Mouse (Mus musculus) heart, embryonic 16.5 days (tissue): ENCODE measurements around the gene Prima1. TPM values are rescaled to one million over a fixed set of nuclear protein-coding genes. Genes with fewer than 3 reads are reported as not detected.

ENCODE experiments used
- ATAC-seq: fragments of 200-750 bp; cut with Nextera tagmentation; replicated peaks from 2 replicates; pipeline ENCODE4 v1.8.0; 2017; ENCODE audit warnings: moderate number of reproducible peaks; ENCODE audit not compliant: insufficient read depth, low FRiP score; ENCODE audit errors: extremely low read depth
- H3K27ac ChIP-seq: fragments of 300-500 bp; sonication (generic); 2 replicates; pipeline ENCODE4 v1.5.1; 2014; ENCODE audit warnings: mild to moderate bottlenecking, low read length, control low read depth, moderate library complexity
- H3K27me3 ChIP-seq: fragments of 300-500 bp; sonication (generic); 2 replicates; pipeline ENCODE4 v1.6.1; 2014; ENCODE audit warnings: low read length, mixed read lengths; ENCODE audit not compliant: control insufficient read depth, insufficient read depth
- H3K36me3 ChIP-seq: fragments of 300-500 bp; sonication (generic); 2 replicates; pipeline ENCODE4 v1.6.1; 2014; ENCODE audit not compliant: control insufficient read depth, insufficient read depth
- H3K4me1 ChIP-seq: fragments of 300-500 bp; sonication (generic); 2 replicates; pipeline ENCODE4 v1.6.1; 2014; ENCODE audit warnings: low read length, mixed read lengths; ENCODE audit not compliant: control insufficient read depth, insufficient read depth
- H3K4me2 ChIP-seq: fragments of 300-500 bp; sonication (generic); 2 replicates; pipeline ENCODE4 v1.6.1; 2014; ENCODE audit warnings: low read depth, mild to moderate bottlenecking, control low read depth, low read length
- H3K4me3 ChIP-seq: fragments of 300-500 bp; sonication (generic); 2 replicates; pipeline ENCODE4 v1.5.1; 2014; ENCODE audit warnings: mild to moderate bottlenecking, control low read depth, low read length
- H3K9ac ChIP-seq: fragments of 300-500 bp; sonication (generic); 2 replicates; pipeline ENCODE4 v1.6.1; 2014; ENCODE audit warnings: low read length, control low read depth
- H3K9me3 ChIP-seq: fragments of 300-500 bp; sonication (generic); replicated peaks from 2 replicates; pipeline ENCODE4 v1.6.1; 2016; ENCODE audit warnings: low read length; ENCODE audit not compliant: control insufficient read depth
- WGBS: fragments of 180-500 bp; shearing (Covaris S2); extraction: QIAGEN DNeasy Blood & Tissue Kit; methylation state at CpG from one replicate; pipeline ENCODE4 v1.1.7; 2014; 5-methylcytosine and 5-hydroxymethylcytosine counted together
- polyA plus RNA-seq: library from polyadenylated mRNA; unstranded; fragments of >200 nt; fragmentation: Nextera tagmentation; extraction: Ambion mirVana; gene quantifications from 2 replicates; pipeline ENCODE4 v1.2.1, GENCODE M21; 2015

Gene Prima1
- polyA plus RNA-seq, 1 experiment from 2014 or later, result 0.17 TPM

- Histone ChIP-seq H3K4me3 (no peak overlapping the region), H3K27me3 (no peaks in the 10 kb centered on the region), H3K9ac (no peak overlapping the region), H3K4me1 (peaks cover 14% of the 10 kb centered on the region), H3K4me2 (no peak overlapping the region), H3K9me3 (no peaks in the 10 kb centered on the region), H3K27ac (no peak overlapping the region), H3K36me3 (no peaks in the 10 kb centered on the region)
- ATAC-seq, result no peak
- WGBS, result 78% methylated on average over 7 of the region's 7 CpGs
Observed at GRCm38 (mm10) chr12:103187020-103187419, 54.9 kb downstream of the Prima1 start.

- 25% methylated on average over 7 of the region's 7 CpGs for WGBS
- ATAC-seq, result no peak
- Histone ChIP-seq H3K4me2 (no peak overlapping the region), H3K9ac (no peak overlapping the region), H3K27ac (no peak overlapping the region), H3K4me3 (no peak overlapping the region), H3K9me3 (no peaks in the 10 kb centered on the region), H3K36me3 (no peaks in the 10 kb centered on the region), H3K4me1 (peaks cover 4% of the 10 kb centered on the region), H3K27me3 (no peaks in the 10 kb centered on the region)
Observed at GRCm38 (mm10) chr12:103183057-103183456, 58.9 kb downstream of the Prima1 start.

- H3K4me3 ChIP-seq, result no peak overlapping the region
Observed at GRCm38 (mm10) chr12:103168892-103169291, 73.1 kb downstream of the Prima1 start.

GRCm38 (mm10) chr12:103164101-103165030, 77.6 kb downstream of the Prima1 start:
- ATAC-seq, result no peak
- H3K36me3 ChIP-seq, result no peaks in the 10 kb centered on the region
- no peak overlapping the region for H3K9ac ChIP-seq
- no peak overlapping the region for H3K4me3 ChIP-seq
- no peak overlapping the region for H3K4me2 ChIP-seq
- no peaks in the 10 kb centered on the region for H3K9me3 ChIP-seq
- no peaks in the 10 kb centered on the region for H3K4me1 ChIP-seq
- WGBS, result 71% methylated on average over 14 of the region's 14 CpGs
- no peaks in the 10 kb centered on the region for H3K27me3 ChIP-seq
- H3K27ac ChIP-seq, result no peak overlapping the region

More at GRCm38 (mm10) chr12:103168892-103169291, 73.1 kb downstream of the Prima1 start:
- Histone ChIP-seq H3K27ac (no peak overlapping the region), H3K36me3 (no peaks in the 10 kb centered on the region), H3K9me3 (no peaks in the 10 kb centered on the region), H3K4me1 (no peaks in the 10 kb centered on the region), H3K27me3 (no peaks in the 10 kb centered on the region), H3K9ac (no peak overlapping the region), H3K4me2 (no peak overlapping the region)
- WGBS, result 58% methylated on average over 12 of the region's 12 CpGs
- no peak for ATAC-seq

GRCm38 (mm10) chr12:103163596-103163995, 78.4 kb downstream of the Prima1 start:
- ATAC-seq, result no peak

GRCm38 (mm10) chr12:103160721-103161120, 81.2 kb downstream of the Prima1 start:
- no peak for ATAC-seq
- H3K4me2 ChIP-seq, result no peak overlapping the region
- no peak overlapping the region for H3K9ac ChIP-seq
- 80% methylated on average over 4 of the region's 4 CpGs for WGBS
- H3K4me1 ChIP-seq, result peaks cover 3% of the 10 kb centered on the region; the same call in 1 of the 2 replicates
- no peaks in the 10 kb centered on the region for H3K27me3 ChIP-seq
- no peak overlapping the region for H3K4me3 ChIP-seq
- no peak overlapping the region for H3K27ac ChIP-seq
- H3K9me3 ChIP-seq, result no peaks in the 10 kb centered on the region
- H3K36me3 ChIP-seq, result no peaks in the 10 kb centered on the region

More at GRCm38 (mm10) chr12:103163596-103163995, 78.4 kb downstream of the Prima1 start:
- Histone ChIP-seq H3K4me1 (no peaks in the 10 kb centered on the region), H3K27ac (no peak overlapping the region), H3K9ac (no peak overlapping the region), H3K9me3 (no peaks in the 10 kb centered on the region), H3K4me2 (no peak overlapping the region), H3K36me3 (no peaks in the 10 kb centered on the region), H3K27me3 (no peaks in the 10 kb centered on the region), H3K4me3 (no peak overlapping the region)
- WGBS, result 74% methylated on average over 10 of the region's 10 CpGs

GRCm38 (mm10) chr12:103159016-103159415, 82.9 kb downstream of the Prima1 start:
- Histone ChIP-seq H3K27me3 (no peaks in the 10 kb centered on the region), H3K4me2 (no peak overlapping the region), H3K4me1 (peaks cover 3% of the 10 kb centered on the region; the same call in 1 of the 2 replicates), H3K9ac (no peak overlapping the region), H3K27ac (no peak overlapping the region), H3K36me3 (no peaks in the 10 kb centered on the region), H3K9me3 (no peaks in the 10 kb centered on the region), H3K4me3 (no peak overlapping the region)
- ATAC-seq, result no peak
- 59% methylated on average over 8 of the region's 8 CpGs for WGBS

GRCm38 (mm10) chr12:103157129-103157910, 84.6 kb downstream of the Prima1 start:
- Histone ChIP-seq H3K4me3 (no peak overlapping the region), H3K36me3 (no peaks in the 10 kb centered on the region), H3K27me3 (no peaks in the 10 kb centered on the region), H3K27ac (no peak overlapping the region), H3K4me2 (no peak overlapping the region), H3K9me3 (no peaks in the 10 kb centered on the region), H3K4me1 (peaks cover 3% of the 10 kb centered on the region; the same call in 1 of the 2 replicates), H3K9ac (no peak overlapping the region)
- ATAC-seq, result no peak
- WGBS, result 50% methylated on average over 18 of the region's 18 CpGs

GRCm38 (mm10) chr12:103155406-103155805, 86.5 kb downstream of the Prima1 start:
- Histone ChIP-seq H3K9me3 (no peaks in the 10 kb centered on the region), H3K4me3 (no peak overlapping the region), H3K36me3 (no peaks in the 10 kb centered on the region), H3K4me1 (peaks cover 3% of the 10 kb centered on the region; the same call in 1 of the 2 replicates), H3K27me3 (no peaks in the 10 kb centered on the region), H3K4me2 (no peak overlapping the region), H3K9ac (no peak overlapping the region), H3K27ac (no peak overlapping the region)
- no peak for ATAC-seq
- 66% methylated on average over 3 of the region's 3 CpGs for WGBS
